8 mouse cellular contexts compared by ENCODE assay signal in genomic region chr11:79729231-79730047, GRCm38 (mm10).
DNase-seq lines count a peak whose midpoint lies in the region; ATAC-seq and TF ChIP-seq lines count a peak whose summit lies in the region.

No protein-coding gene starts in this region.

- H3K4me1 ChIP-seq in heart, embryonic 10.5 days, result peaks cover 7% of the 10 kb centered on the region
- peaks cover 11% of the 10 kb centered on the region for H3K4me1 ChIP-seq in heart, adult 2 months (ENCODE audit: control insufficient read depth, insufficient read depth, low read length)
- no peaks in the 10 kb centered on the region for H3K4me1 ChIP-seq in kidney, postnatal 0 days (replicated peaks; ENCODE audit: insufficient read depth, low read length)
- no peaks in the 10 kb centered on the region for H3K4me1 ChIP-seq in stomach, embryonic 15.5 days

- intact Hi-C loops in heart, adult 2 months (cut with DNase I), result no loop called here

- H3K9ac ChIP-seq in heart, adult 2 months (ENCODE audit: low read depth, low read length), result no peak overlapping the region
- no peak overlapping the region for H3K9ac ChIP-seq in kidney, postnatal 0 days (ENCODE audit: low read depth, low read length)
- H3K9ac ChIP-seq in stomach, embryonic 15.5 days, result no peak overlapping the region

- H3K36me3 ChIP-seq in heart, embryonic 10.5 days, result no peaks in the 10 kb centered on the region
- no peaks in the 10 kb centered on the region for H3K36me3 ChIP-seq in heart, adult 2 months (ENCODE audit: control insufficient read depth, insufficient read depth, low read length)
- no peaks in the 10 kb centered on the region for H3K36me3 ChIP-seq in kidney, postnatal 0 days (ENCODE audit: insufficient read depth, low read length)
- peaks cover 6% of the 10 kb centered on the region for H3K36me3 ChIP-seq in stomach, embryonic 15.5 days

- 79% methylated on average over 13 of the region's 13 CpGs for WGBS in heart, embryonic 10.5 days
- 19% methylated on average over 13 of the region's 13 CpGs for WGBS in heart, adult 2 months
- WGBS in kidney, postnatal 0 days, result 73% methylated on average over 13 of the region's 13 CpGs
- 76% methylated on average over 13 of the region's 13 CpGs for WGBS in stomach, embryonic 15.5 days

- no peak overlapping the region for H3K4me2 ChIP-seq in kidney, postnatal 0 days (ENCODE audit: low read length)
- no peak overlapping the region for H3K4me2 ChIP-seq in stomach, embryonic 15.5 days

- peak; percentile 56 to 82 for DNase-seq in heart, adult 18-20 months
- no peak for DNase-seq in heart, embryonic 10.5 days (ENCODE audit: low spot score)
- peak; percentile 88 to 92 for DNase-seq in cerebellum, postnatal 25 days
- peak; percentile 67 to 81 for DNase-seq in heart, adult 2 months
- no peak for DNase-seq in kidney, postnatal 0 days (ENCODE audit: low spot score)
- peak; percentile 78 for DNase-seq in lung, postnatal 14 days
- DNase-seq in urinary bladder, postnatal 10 days (ENCODE audit: low spot score), result no peak

- H3K27me3 ChIP-seq in heart, embryonic 10.5 days (ENCODE audit: insufficient read depth, poor library complexity, severe bottlenecking), result no peaks in the 10 kb centered on the region
- H3K27me3 ChIP-seq in heart, adult 2 months (ENCODE audit: control insufficient read depth, insufficient read depth, low read length), result no peaks in the 10 kb centered on the region
- no peaks in the 10 kb centered on the region for H3K27me3 ChIP-seq in kidney, postnatal 0 days (ENCODE audit: insufficient read depth, low read length)
- no peaks in the 10 kb centered on the region for H3K27me3 ChIP-seq in stomach, embryonic 15.5 days (replicated peaks)

- TF ChIP-seq POLR2A in heart, adult 2 months (IDR thresholded peaks at IDR 0.05; ENCODE audit: insufficient read depth, low read depth, low read length), result 0 out of 2 replicates have a peak, but pooled peaks have one; percentile 11

- no peaks in the 10 kb centered on the region for H3K9me3 ChIP-seq in heart, embryonic 10.5 days
- no peaks in the 10 kb centered on the region for H3K9me3 ChIP-seq in kidney, postnatal 0 days (replicated peaks; ENCODE audit: low read length)
- no peaks in the 10 kb centered on the region for H3K9me3 ChIP-seq in stomach, embryonic 15.5 days

- H3K27ac ChIP-seq in heart, embryonic 10.5 days, result no peak overlapping the region
- peak overlapping the region; percentile 64 for H3K27ac ChIP-seq in heart, adult 2 months
- peak overlapping the region; percentile 37 for H3K27ac ChIP-seq in kidney, postnatal 0 days
- 0 out of 2 replicates have a peak overlapping the region, but pooled peaks have one; percentile 26 for H3K27ac ChIP-seq in stomach, embryonic 15.5 days

- no peak overlapping the region for H3K4me3 ChIP-seq in heart, embryonic 10.5 days
- H3K4me3 ChIP-seq in heart, adult 2 months, result no peak overlapping the region
- H3K4me3 ChIP-seq in kidney, postnatal 0 days (replicated peaks; ENCODE audit: low read depth, low read length), result no peak overlapping the region
- H3K4me3 ChIP-seq in stomach, embryonic 15.5 days (replicated peaks), result no peak overlapping the region

- TF ChIP-seq CTCF in heart, adult 2 months (IDR thresholded peaks at IDR 0.05), result no peak
- TF ChIP-seq CTCF in kidney, postnatal 0 days (IDR thresholded peaks at IDR 0.05; ENCODE audit: low read depth), result no peak

- no peak for TF ChIP-seq EP300 in heart, adult 2 months (IDR thresholded peaks at IDR 0.05; ENCODE audit: insufficient read depth, low read depth, low read length)

- H3K79me2 ChIP-seq in heart, adult 2 months (replicated peaks; ENCODE audit: control insufficient read depth, insufficient read depth, low read length), result no peaks in the 10 kb centered on the region

- ATAC-seq in kidney, postnatal 0 days (replicated peaks; ENCODE audit: low FRiP score, low read depth), result no peak; the same call in 1 of the 2 replicates
- no peak for ATAC-seq in stomach, embryonic 15.5 days (ENCODE audit: insufficient read depth, low FRiP score, low read depth)

Comparison
In these comparisons a context has a peak if more than half of its experiments do, and no peak if none do; other contexts are left out.
1. DNase-seq: peak in heart, adult 18-20 months (2 of 2), cerebellum, postnatal 25 days (2 of 2), heart, adult 2 months (2 of 2) and lung, postnatal 14 days (single experiment); none in heart, embryonic 10.5 days (single experiment), kidney, postnatal 0 days (single experiment) and urinary bladder, postnatal 10 days (single experiment).